Mouse (Mus musculus): ENCODE results near the gene Tenm2. TPM values are rescaled to one million over a fixed set of nuclear protein-coding genes. Genes with fewer than 3 reads are reported as not detected.

Tenm2 gene
- total and polyA plus RNA-seq, 3 experiments: not detected

GRCm38 (mm10) chr11:36123275-36123674 is 1112.5 kb downstream of the Tenm2 start (continued):
- no peak for TF ChIP-seq ZMIZ1 (IDR thresholded peaks at IDR 0.05; ENCODE audit: low read depth, low read length)
- TF ChIP-seq MAZ (IDR thresholded peaks at IDR 0.05; ENCODE audit: low read depth, low read length): no peak

- H3K36me3 ChIP-seq (ENCODE audit: control insufficient read depth in 1 of 2, insufficient read depth in 2 of 2, low read length in 2 of 2): no peaks in the 10 kb centered on the region
- no peak overlapping the region for H3K4me3 ChIP-seq (ENCODE audit: control insufficient read depth in 1 of 2, insufficient read depth in 1 of 2, low read depth in 2 of 2, low read length in 2 of 2)
- no peak overlapping the region for H3K27ac ChIP-seq (ENCODE audit: control insufficient read depth, low read depth, low read length)
- no peaks in the 10 kb centered on the region for H3K4me1 ChIP-seq (ENCODE audit: control insufficient read depth in 1 of 2, insufficient read depth in 2 of 2, low read length in 2 of 2)
- H3K9ac ChIP-seq (ENCODE audit: control insufficient read depth, low read depth, low read length, poor library complexity, severe bottlenecking): no peak overlapping the region
- no peak for DNase-seq (ENCODE audit: low read depth, low spot score)
- H3K27me3 ChIP-seq (ENCODE audit: control insufficient read depth in 1 of 2, insufficient read depth in 2 of 2, low read length in 2 of 2): no peaks in the 10 kb centered on the region
- H3K79me2 ChIP-seq (ENCODE audit: control insufficient read depth, insufficient read depth, low read length, poor library complexity): no peaks in the 10 kb centered on the region
- TF ChIP-seq POLR2AphosphoS2 (IDR thresholded peaks at IDR 0.05; ENCODE audit: low read length): no peak
- TF ChIP-seq TAL1 (IDR thresholded peaks at IDR 0.05; ENCODE audit: low read length): no peak
- no peak for TF ChIP-seq KAT2A (conservative IDR thresholded peaks at IDR 0.05; ENCODE audit: low read depth, low read length)
- TF ChIP-seq TBP (IDR thresholded peaks at IDR 0.05; ENCODE audit: low read depth, low read length): no peak
- TF ChIP-seq GABPA (IDR thresholded peaks at IDR 0.05; ENCODE audit: low read depth, low read length): no peak
- TF ChIP-seq NELFE (IDR thresholded peaks at IDR 0.05; ENCODE audit: low read depth, low read length): no peak
- no peaks in the 10 kb centered on the region for H3K9me3 ChIP-seq (replicated peaks; ENCODE audit: insufficient read depth, low read length)
These were observed 1114.3 kb downstream of the Tenm2 start for GRCm38 (mm10) chr11:36121410-36121929.

GRCm38 (mm10) chr11:36120591-36121409 is 1115.0 kb downstream of the Tenm2 start:
- H3K27ac ChIP-seq (ENCODE audit: control insufficient read depth, low read depth, low read length): no peak overlapping the region
- H3K36me3 ChIP-seq (ENCODE audit: control insufficient read depth in 1 of 2, insufficient read depth in 2 of 2, low read length in 2 of 2): no peaks in the 10 kb centered on the region
- TF ChIP-seq MAZ (IDR thresholded peaks at IDR 0.05; ENCODE audit: low read depth, low read length): no peak
- no peak for TF ChIP-seq MXI1 (IDR thresholded peaks at IDR 0.05; ENCODE audit: low read depth, low read length)
- H3K27me3 ChIP-seq (ENCODE audit: control insufficient read depth in 1 of 2, insufficient read depth in 2 of 2, low read length in 2 of 2): no peaks in the 10 kb centered on the region
- no peaks in the 10 kb centered on the region for H3K79me2 ChIP-seq (ENCODE audit: control insufficient read depth, insufficient read depth, low read length, poor library complexity)
- no peaks in the 10 kb centered on the region for H3K9me3 ChIP-seq (replicated peaks; ENCODE audit: insufficient read depth, low read length)
- H3K4me1 ChIP-seq (ENCODE audit: control insufficient read depth in 1 of 2, insufficient read depth in 2 of 2, low read length in 2 of 2): no peaks in the 10 kb centered on the region
- DNase-seq (ENCODE audit: low read depth, low spot score): no peak
- H3K9ac ChIP-seq (ENCODE audit: control insufficient read depth, low read depth, low read length, poor library complexity, severe bottlenecking): no peak overlapping the region
- no peak overlapping the region for H3K4me3 ChIP-seq (ENCODE audit: control insufficient read depth in 1 of 2, insufficient read depth in 1 of 2, low read depth in 2 of 2, low read length in 2 of 2)

GRCm38 (mm10) chr11:36113326-36113725 is 1122.4 kb downstream of the Tenm2 start:
- no peak overlapping the region for H3K9ac ChIP-seq (ENCODE audit: control insufficient read depth, low read depth, low read length, poor library complexity, severe bottlenecking)
- H3K4me3 ChIP-seq (ENCODE audit: control insufficient read depth in 1 of 2, insufficient read depth in 1 of 2, low read depth in 2 of 2, low read length in 2 of 2): no peak overlapping the region
- H3K79me2 ChIP-seq (ENCODE audit: control insufficient read depth, insufficient read depth, low read length, poor library complexity): no peaks in the 10 kb centered on the region
- no peaks in the 10 kb centered on the region for H3K27me3 ChIP-seq (ENCODE audit: control insufficient read depth in 1 of 2, insufficient read depth in 2 of 2, low read length in 2 of 2)
- H3K27ac ChIP-seq (ENCODE audit: control insufficient read depth, low read depth, low read length): no peak overlapping the region
- H3K4me1 ChIP-seq (ENCODE audit: control insufficient read depth in 1 of 2, insufficient read depth in 2 of 2, low read length in 2 of 2): no peaks in the 10 kb centered on the region
- no peak for DNase-seq (ENCODE audit: low read depth, low spot score)
- no peaks in the 10 kb centered on the region for H3K9me3 ChIP-seq (replicated peaks; ENCODE audit: insufficient read depth, low read length)
- H3K36me3 ChIP-seq (ENCODE audit: control insufficient read depth in 1 of 2, insufficient read depth in 2 of 2, low read length in 2 of 2): no peaks in the 10 kb centered on the region
- no peak for TF ChIP-seq UBTF (IDR thresholded peaks at IDR 0.05; ENCODE audit: borderline replicate concordance, insufficient read depth, low read depth, low read length)
- TF ChIP-seq TCF12 (IDR thresholded peaks at IDR 0.05; ENCODE audit: low read depth, low read length): no peak
- no peak for TF ChIP-seq MYC (IDR thresholded peaks at IDR 0.05; ENCODE audit: low read depth, low read length)
- TF ChIP-seq E2F4 (IDR thresholded peaks at IDR 0.05; ENCODE audit: borderline replicate concordance, low read depth, low read length): no peak
- TF ChIP-seq NELFE (IDR thresholded peaks at IDR 0.05; ENCODE audit: low read depth, low read length): no peak
- TF ChIP-seq ETS1 (IDR thresholded peaks at IDR 0.05; ENCODE audit: low read depth, low read length): no peak
- TF ChIP-seq ZC3H11A (IDR thresholded peaks at IDR 0.05; ENCODE audit: low read depth, low read length): no peak
- no peak for TF ChIP-seq RCOR1 (IDR thresholded peaks at IDR 0.05; ENCODE audit: low read depth, low read length)
- TF ChIP-seq BHLHE40 (IDR thresholded peaks at IDR 0.05; ENCODE audit: borderline replicate concordance, low read depth, low read length): no peak
- TF ChIP-seq HCFC1 (IDR thresholded peaks at IDR 0.05; ENCODE audit: low read depth, low read length): no peak
- TF ChIP-seq USF1 (IDR thresholded peaks at IDR 0.05; ENCODE audit: low read depth, low read length): no peak
- TF ChIP-seq GATA1 (IDR thresholded peaks at IDR 0.05; ENCODE audit: low read depth, low read length): no peak
- TF ChIP-seq RAD21 (IDR thresholded peaks at IDR 0.05; ENCODE audit: low read depth, low read length): no peak
- TF ChIP-seq GABPA (IDR thresholded peaks at IDR 0.05; ENCODE audit: low read depth, low read length): no peak
- TF ChIP-seq NRF1 (IDR thresholded peaks at IDR 0.05; ENCODE audit: insufficient read depth, low read depth, low read length, poor library complexity, severe bottlenecking): no peak
- no peak for TF ChIP-seq SMC3 (IDR thresholded peaks at IDR 0.05; ENCODE audit: low read depth, low read length)

Data from MEL (cell line).